Mouse (Mus musculus) brain, embryonic 14.5 days (tissue): ENCODE results near the gene Pfn3.

Experiments used
- CTCF ChIP-seq: fragments of 200-500 bp; IDR thresholded peaks from 2 replicates; pipeline ENCODE4 v1.5.1; 2012; ENCODE audit warnings: inconsistent platforms, mild to moderate bottlenecking, moderate library complexity, borderline replicate concordance; ENCODE audit not compliant: insufficient read depth, insufficient read length; ENCODE audit errors: extremely low read depth
- POLR2A ChIP-seq: fragments of 200-500 bp; IDR thresholded peaks from 2 replicates; pipeline ENCODE4 v1.6.1; 2012; ENCODE audit warnings: mild to moderate bottlenecking, inconsistent platforms, borderline replicate concordance; ENCODE audit not compliant: poor library complexity, insufficient read depth, insufficient read length, severe bottlenecking; ENCODE audit errors: extremely low read depth

DNA sequence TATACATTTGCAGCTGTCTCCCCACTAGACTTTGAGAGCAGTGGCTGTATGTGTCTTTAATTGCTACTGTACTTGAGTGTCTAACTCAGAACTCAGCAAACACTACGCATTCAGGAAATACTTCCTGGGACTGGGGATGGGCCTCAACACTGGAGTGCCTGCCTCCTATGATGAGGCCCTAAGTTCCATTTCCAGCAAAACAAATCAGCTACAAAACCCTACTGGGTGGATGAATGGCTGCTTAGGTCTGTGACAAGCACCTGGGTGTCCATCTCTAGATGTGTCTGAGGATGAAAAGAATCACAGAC lies 15.0 kb downstream of the Pfn3 start:
- TF ChIP-seq CTCF, result no peak
- no peak for TF ChIP-seq POLR2A
